Mouse (Mus musculus) kidney, adult 18-20 months (tissue): Measurements from ENCODE around the gene Abcf3.

Experiments used
- DNase-seq: peaks from one replicate; pipeline ENCODE4 v3.0.0; 2021

Abcf3 gene

DNA sequence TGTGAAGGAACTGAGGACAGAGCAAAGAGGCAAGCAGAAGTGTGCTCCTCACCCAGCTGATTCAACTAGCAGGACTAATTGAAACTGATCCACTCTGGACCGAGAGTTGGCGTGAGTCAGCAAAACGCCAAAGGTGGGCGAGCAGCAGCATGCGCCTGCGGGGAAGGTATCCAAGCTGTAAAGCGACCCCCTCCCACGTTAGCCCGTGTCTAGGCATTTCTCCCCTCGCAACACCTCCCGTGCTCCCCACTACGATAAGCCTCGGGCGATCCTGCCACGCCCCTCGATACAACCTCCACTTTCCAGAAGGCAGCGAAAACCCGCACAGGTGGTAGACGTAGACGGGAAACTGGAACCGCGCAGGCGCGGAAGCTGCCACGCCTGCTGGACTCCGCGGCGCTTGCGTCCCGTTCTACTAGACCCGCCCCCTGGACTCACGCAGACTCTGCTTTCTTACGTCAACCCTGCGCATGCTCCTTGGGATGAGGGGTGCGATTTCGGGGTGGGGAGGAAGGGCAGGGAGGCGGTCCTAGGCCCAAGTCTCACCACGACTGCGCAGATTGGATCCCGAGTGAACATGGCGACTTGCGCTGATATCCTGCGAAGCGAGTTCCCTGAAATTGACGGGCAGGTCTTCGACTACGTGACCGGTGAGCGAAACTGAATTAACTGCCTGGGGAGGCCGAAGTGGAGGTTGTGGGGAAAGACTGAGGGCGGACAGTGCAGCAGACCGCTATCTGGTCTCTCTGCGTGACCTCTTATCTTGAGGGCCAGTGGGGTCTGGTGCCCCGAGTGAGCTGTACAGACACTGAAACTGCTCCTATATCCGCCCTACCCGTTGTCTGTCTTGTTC, at the start of gene Abcf3:
Gene Abcf3, plus strand, starts transcription at position 482 of the 853 bp plus-strand sequence.
- peak; percentile 96 for DNase-seq

DNA sequence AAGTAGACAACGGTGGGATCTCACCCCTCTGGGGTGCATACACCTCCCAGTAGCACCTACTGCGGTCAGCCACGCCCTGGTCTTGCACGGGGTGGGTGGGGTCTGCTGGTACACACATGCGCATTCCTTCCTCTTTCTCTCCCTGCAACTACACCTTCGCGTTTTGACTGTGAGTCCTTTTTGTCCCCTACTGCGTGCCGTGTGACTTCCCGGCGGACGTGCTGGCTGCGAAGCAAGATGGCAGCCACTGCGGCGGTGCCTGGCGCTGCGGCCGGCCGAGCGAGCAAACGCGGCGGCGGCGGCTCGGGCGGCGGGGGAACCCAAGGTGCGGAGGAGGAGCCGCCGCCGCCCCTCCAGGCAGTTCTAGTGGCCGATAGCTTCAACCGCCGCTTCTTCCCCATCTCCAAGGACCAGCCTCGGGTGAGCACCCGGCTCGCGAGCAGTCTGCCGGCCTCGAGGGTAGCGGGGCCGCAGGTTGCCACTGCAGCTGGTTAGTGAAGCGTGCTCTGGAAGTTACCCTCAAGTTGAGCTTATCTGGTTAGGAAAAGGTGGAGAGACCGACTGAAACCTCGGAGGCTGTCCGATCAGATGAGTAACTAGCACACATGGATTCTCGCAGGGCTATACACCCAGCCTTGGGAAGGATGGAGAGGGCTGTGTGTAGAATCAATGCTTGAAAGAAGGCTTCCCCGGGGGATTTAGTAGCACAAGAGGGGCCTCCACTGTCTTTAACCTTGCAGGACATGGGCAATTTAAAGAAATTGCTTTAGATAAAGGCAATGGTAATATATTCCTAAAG, 49.5 kb upstream of the Abcf3 start, which contains the start of gene Eif2b5:
Gene Eif2b5, plus strand, starts transcription at position 141 of the 799 bp plus-strand sequence.
- DNase-seq, result peak; percentile 97

- no peak for DNase-seq
Measured at GRCm38 (mm10) chr16:20506000-20506399, 42.4 kb upstream of the Abcf3 start.

GRCm38 (mm10) chr16:20509349-20509748, 39.0 kb upstream of the Abcf3 start:
- peak; percentile 60 for DNase-seq

DNA sequence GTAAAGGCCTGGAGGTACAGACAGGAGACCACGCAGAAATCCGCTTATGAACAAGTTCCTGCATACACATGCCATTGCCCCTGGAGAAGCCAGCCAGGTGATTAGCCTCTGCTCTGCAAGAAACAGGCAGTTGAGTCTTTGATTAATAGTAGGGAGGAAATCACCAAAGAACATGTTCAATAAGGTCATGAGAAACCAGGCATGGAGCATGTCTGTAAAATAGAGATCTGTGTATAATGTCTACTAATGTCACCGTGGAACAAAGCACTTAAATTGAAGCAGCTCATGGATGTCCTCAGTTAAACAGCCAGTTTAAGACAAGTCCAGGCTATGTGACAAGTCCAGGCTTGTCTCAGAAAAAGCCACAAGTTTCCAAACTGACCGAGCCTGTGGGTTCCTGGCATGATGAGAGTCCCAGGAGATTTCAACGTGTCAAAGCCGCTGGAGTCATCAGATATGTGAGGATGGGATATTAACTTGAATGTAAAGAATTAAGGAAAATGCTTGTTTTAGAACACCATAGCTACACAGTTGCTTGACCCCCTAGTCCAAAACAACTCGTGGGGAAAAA, 37.0 kb upstream of the Abcf3 start:
- DNase-seq, result no peak

- peak; percentile 37 for DNase-seq
Measured at GRCm38 (mm10) chr16:20516032-20516431, 32.3 kb upstream of the Abcf3 start.

DNA sequence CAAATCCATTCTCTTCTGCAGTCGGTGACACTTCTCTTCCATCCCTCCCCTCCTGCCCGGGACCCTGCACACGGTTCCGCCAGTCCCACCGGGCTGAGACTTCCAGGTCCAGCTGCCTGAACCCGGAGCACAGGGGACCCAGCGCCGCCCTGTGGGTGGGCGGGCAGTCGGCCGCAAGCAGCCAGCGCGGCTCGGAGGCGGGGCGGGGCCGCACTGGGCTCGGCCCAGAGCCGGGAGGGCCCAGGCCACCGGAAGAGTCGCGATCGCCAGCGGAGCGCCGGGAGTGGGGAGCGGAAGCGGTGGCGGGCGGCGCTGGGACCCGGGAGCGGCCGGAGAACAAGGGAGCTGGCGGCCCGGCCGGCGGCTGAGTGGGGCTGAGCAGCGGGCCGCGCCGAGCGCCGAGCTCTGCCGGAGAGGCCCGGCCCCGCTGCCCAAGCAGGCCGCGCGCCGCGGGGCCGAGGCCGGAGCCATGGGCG, 31.6 kb upstream of the Abcf3 start, which contains the start of gene Dvl3:
Gene Dvl3, plus strand, starts transcription at position 257 of the 476 bp plus-strand sequence.
- DNase-seq, result peak; percentile 93

- DNase-seq, result no peak
Measured at GRCm38 (mm10) chr16:20517216-20517615, 31.2 kb upstream of the Abcf3 start.

- DNase-seq, result peak; percentile 43
Measured at GRCm38 (mm10) chr16:20517701-20518374, 30.5 kb upstream of the Abcf3 start.

DNA sequence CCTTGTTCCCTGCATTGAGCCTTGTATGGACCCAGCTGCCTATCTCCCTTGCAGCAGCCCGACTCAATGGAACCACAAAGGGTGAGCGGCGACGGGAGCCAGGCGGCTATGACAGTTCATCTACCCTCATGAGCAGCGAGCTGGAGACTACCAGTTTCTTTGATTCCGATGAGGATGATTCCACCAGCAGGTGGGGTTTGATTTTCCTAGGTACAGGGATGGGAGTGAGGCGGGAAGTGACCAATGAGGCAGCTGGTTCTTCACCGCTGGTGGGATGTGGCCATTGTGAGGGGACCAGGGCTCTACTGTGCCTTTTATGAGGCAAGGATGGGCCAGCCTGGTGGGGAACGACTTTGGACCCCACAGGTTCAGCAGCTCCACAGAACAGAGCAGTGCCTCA, 24.5 kb upstream of the Abcf3 start:
- DNase-seq, result no peak

- DNase-seq, result no peak
Measured at GRCm38 (mm10) chr16:20528779-20529178, 19.6 kb upstream of the Abcf3 start.

DNA sequence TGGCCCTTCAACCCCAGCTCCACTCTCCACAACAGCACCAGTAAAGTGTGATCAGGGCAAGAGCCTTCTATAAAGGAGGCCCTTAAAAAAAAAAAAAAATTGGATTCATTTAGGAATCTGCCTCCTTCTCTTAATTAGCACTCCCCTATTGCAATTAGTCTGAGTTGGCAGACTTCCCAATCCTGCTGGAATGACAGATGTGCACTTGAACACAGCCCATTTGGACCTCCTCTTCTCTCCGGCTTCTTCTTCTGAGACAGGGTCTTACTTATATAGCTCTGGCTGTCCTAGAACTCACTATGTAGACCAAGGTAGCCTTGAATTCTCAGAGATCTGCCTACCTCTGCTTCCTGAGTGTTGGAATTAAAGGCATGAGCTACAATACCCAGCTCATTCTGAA, 19.0 kb upstream of the Abcf3 start:
- DNase-seq, result no peak

DNA sequence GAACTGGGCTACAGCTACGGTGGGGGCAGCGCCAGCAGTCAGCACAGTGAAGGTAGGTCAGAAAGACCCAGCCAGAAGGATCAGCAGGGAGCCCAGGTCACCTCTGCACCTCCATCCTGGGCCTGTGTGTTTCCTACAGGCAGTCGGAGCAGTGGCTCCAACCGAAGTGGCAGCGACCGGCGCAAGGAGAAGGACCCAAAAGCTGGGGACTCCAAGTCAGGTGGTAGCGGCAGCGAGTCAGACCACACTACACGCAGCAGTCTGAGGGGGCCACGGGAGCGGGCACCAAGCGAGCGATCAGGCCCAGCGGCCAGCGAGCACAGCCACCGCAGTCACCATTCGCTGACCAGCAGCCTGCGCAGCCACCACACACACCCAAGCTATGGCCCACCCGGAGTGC, 17.4 kb upstream of the Abcf3 start:
- no peak for DNase-seq

GRCm38 (mm10) chr16:20534617-20535295, 13.6 kb upstream of the Abcf3 start:
- no peak for DNase-seq

DNA sequence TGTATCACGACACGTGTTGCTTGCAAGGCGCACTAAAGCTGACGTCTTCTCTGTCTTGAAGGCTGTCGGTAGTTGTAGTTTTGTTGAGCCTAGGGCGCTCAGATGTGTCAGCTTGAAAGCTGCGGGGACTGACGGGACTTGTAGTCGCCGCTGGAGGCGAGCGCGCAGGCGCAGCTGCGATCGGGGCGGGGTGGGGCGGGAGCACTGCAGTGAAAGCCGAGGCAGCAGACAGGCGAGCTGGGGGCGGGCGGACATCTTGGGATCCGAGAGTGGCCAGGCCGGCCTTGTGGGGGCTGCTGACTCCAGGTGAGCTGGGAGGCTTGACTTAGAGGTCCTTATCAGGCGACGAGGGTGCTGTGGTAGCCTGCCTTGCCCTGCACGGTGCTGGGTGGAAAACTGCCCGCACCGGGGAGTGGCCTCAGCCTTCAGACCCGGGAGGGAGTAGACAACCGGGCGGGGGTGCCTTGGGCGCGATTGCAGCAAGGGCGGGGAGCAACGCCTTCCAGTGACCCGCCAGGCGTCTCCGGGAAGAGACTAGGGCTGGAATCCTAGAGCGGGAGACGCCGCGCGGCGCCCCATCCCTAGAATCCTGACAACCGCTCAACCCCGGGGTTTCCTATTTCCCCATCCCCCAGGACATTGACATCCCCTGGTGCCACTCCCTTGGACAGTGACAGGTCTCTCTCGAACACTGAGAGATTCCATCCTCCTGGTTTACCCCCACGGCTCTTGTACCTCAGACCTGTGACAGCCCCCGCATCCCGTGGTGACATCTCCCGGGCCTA, 12.9 kb upstream of the Abcf3 start, which contains the start of gene Ap2m1:
Gene Ap2m1, plus strand, starts transcription at position 183 of the 785 bp plus-strand sequence.
- peak; percentile 89 for DNase-seq

GRCm38 (mm10) chr16:20536081-20536665, 12.2 kb upstream of the Abcf3 start:
- DNase-seq, result no peak

GRCm38 (mm10) chr16:20537071-20537471, 11.3 kb upstream of the Abcf3 start:
- peak; percentile 68 for DNase-seq

GRCm38 (mm10) chr16:20537601-20538320, 10.6 kb upstream of the Abcf3 start:
- DNase-seq, result no peak

DNA sequence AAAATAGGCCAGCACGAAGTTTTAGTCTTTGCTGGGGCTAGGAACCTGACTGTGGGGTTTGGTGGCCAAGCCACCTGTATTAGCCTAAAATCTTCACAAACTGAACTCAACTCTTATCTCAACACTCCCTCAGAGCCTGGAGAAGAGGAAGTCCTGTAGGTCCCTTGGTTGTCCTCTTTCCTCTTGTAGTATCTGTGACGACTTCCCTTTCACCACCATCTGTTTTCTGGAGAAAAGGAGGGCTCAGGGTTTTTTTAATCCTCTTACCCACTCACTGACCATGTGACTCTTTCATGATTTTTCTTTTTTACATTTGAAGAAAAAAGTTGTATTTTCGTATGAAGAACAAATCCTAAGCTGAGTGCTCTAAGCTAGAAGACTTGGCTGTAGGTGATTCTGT, 8.7 kb upstream of the Abcf3 start:
- DNase-seq, result no peak

GRCm38 (mm10) chr16:20540438-20540837, 7.9 kb upstream of the Abcf3 start:
- DNase-seq, result no peak
